Mouse (Mus musculus): Measurements from ENCODE around the gene Slc45a3. TPM values are rescaled to one million over a fixed set of nuclear protein-coding genes. Genes with fewer than 3 reads are reported as not detected.

Slc45a3 gene
- polyA plus RNA-seq (2012; fragmentation: generic; extraction: Trizol): 0.75 TPM
- long read RNA-seq, experiment 1: 0 reads
- long read RNA-seq, experiment 2, partial matches to known transcripts: 0 of 9 reads
- long read RNA-seq, experiment 2, other reads (novel, unspliced or antisense): 5 of 9 reads

GRCm38 (mm10) chr1:131962606-131963084 is at the start of gene Slc45a3:
TSS of gene Slc45a3 (plus strand) at chr1:131962967.
- no peaks in the 10 kb centered on the region for H3K36me3 ChIP-seq (ENCODE audit: control insufficient read depth, insufficient read depth)
- peak within 1 kb of the TSS; percentile 78 for H3ac ChIP-seq (ENCODE audit: control insufficient read depth, insufficient read length, low read depth)
- H3K79me2 ChIP-seq (ENCODE audit: control insufficient read depth, insufficient read depth): no peaks in the 10 kb centered on the region
- peaks cover 45% of the 10 kb centered on the region for H3K27me3 ChIP-seq (ENCODE audit: control insufficient read depth, insufficient read depth, insufficient read length)
- no peak for TF ChIP-seq MAX (IDR thresholded peaks at IDR 0.05)
- peak within 1 kb of the TSS; percentile 14 for H3K4me3 ChIP-seq (ENCODE audit: insufficient read depth, poor library complexity, severe bottlenecking)
- H3K79me3 ChIP-seq (ENCODE audit: low read depth): no peaks in the 10 kb centered on the region

GRCm38 (mm10) chr1:131917634-131918033 is 45.1 kb upstream of the Slc45a3 start:
- TF ChIP-seq MAX (IDR thresholded peaks at IDR 0.05) (no peak), FOSL1 (IDR thresholded peaks at IDR 0.05; ENCODE audit: insufficient read depth, low read length, poor library complexity, severe bottlenecking) (no peak), CTCF (IDR thresholded peaks at IDR 0.05; ENCODE audit: control insufficient read depth, insufficient read depth, insufficient read length) (no peak), MYOD1 (IDR thresholded peaks at IDR 0.05; ENCODE audit: control insufficient read depth, insufficient read length, low read depth) (no peak), CEBPB (IDR thresholded peaks at IDR 0.05; ENCODE audit: low read depth) (no peak), MYOG (IDR thresholded peaks at IDR 0.05; ENCODE audit: control insufficient read depth, extremely low read depth, insufficient read length) (no peak), USF1 (IDR thresholded peaks at IDR 0.05; ENCODE audit: low read depth) (no peak)
- no peak overlapping the region for H3ac ChIP-seq (ENCODE audit: control insufficient read depth, insufficient read length, low read depth)
- no peaks in the 10 kb centered on the region for H3K27me3 ChIP-seq (ENCODE audit: control insufficient read depth, insufficient read depth, insufficient read length)
- H3K79me2 ChIP-seq (ENCODE audit: control insufficient read depth, insufficient read depth): peaks cover 85% of the 10 kb centered on the region
- peaks cover 75% of the 10 kb centered on the region for H3K79me3 ChIP-seq (ENCODE audit: low read depth)
- peaks cover 80% of the 10 kb centered on the region for H3K36me3 ChIP-seq (ENCODE audit: control insufficient read depth, insufficient read depth)
- no peak overlapping the region for H3K4me3 ChIP-seq (ENCODE audit: insufficient read depth, poor library complexity, severe bottlenecking)

GRCm38 (mm10) chr1:131919052-131919451 is 43.7 kb upstream of the Slc45a3 start:
- peaks cover 71% of the 10 kb centered on the region for H3K79me2 ChIP-seq (ENCODE audit: control insufficient read depth, insufficient read depth)
- H3K79me3 ChIP-seq (ENCODE audit: low read depth): peaks cover 65% of the 10 kb centered on the region
- H3K4me3 ChIP-seq (ENCODE audit: insufficient read depth, poor library complexity, severe bottlenecking): no peak overlapping the region
- H3K27me3 ChIP-seq (ENCODE audit: control insufficient read depth, insufficient read depth, insufficient read length): no peaks in the 10 kb centered on the region
- TF ChIP-seq MYOD1 (IDR thresholded peaks at IDR 0.05; ENCODE audit: control insufficient read depth, insufficient read length, low read depth) (no peak), CEBPB (IDR thresholded peaks at IDR 0.05; ENCODE audit: low read depth) (no peak), FOSL1 (IDR thresholded peaks at IDR 0.05; ENCODE audit: insufficient read depth, low read length, poor library complexity, severe bottlenecking) (no peak), CTCF (IDR thresholded peaks at IDR 0.05; ENCODE audit: control insufficient read depth, insufficient read depth, insufficient read length) (no peak), MYOG (IDR thresholded peaks at IDR 0.05; ENCODE audit: control insufficient read depth, extremely low read depth, insufficient read length) (no peak), MAX (IDR thresholded peaks at IDR 0.05) (no peak)
- H3ac ChIP-seq (ENCODE audit: control insufficient read depth, insufficient read length, low read depth): no peak overlapping the region
- H3K36me3 ChIP-seq (ENCODE audit: control insufficient read depth, insufficient read depth): peaks cover 84% of the 10 kb centered on the region

GRCm38 (mm10) chr1:131922100-131922499 is 40.7 kb upstream of the Slc45a3 start:
- Histone ChIP-seq H3ac (ENCODE audit: control insufficient read depth, insufficient read length, low read depth) (no peak overlapping the region), H3K79me3 (ENCODE audit: low read depth) (peaks cover 41% of the 10 kb centered on the region), H3K27me3 (ENCODE audit: control insufficient read depth, insufficient read depth, insufficient read length) (no peaks in the 10 kb centered on the region), H3K4me3 (ENCODE audit: insufficient read depth, poor library complexity, severe bottlenecking) (no peak overlapping the region), H3K79me2 (ENCODE audit: control insufficient read depth, insufficient read depth) (peaks cover 41% of the 10 kb centered on the region), H3K36me3 (ENCODE audit: control insufficient read depth, insufficient read depth) (peaks cover 88% of the 10 kb centered on the region)
- no peak for TF ChIP-seq USF1 (IDR thresholded peaks at IDR 0.05; ENCODE audit: low read depth)
- no peak for TF ChIP-seq MAX (IDR thresholded peaks at IDR 0.05)
- TF ChIP-seq MYOD1 (IDR thresholded peaks at IDR 0.05; ENCODE audit: control insufficient read depth, insufficient read length, low read depth): no peak
- no peak for TF ChIP-seq FOSL1 (IDR thresholded peaks at IDR 0.05; ENCODE audit: insufficient read depth, low read length, poor library complexity, severe bottlenecking)
- TF ChIP-seq MYOG (IDR thresholded peaks at IDR 0.05; ENCODE audit: control insufficient read depth, extremely low read depth, insufficient read length): no peak
- no peak for TF ChIP-seq CEBPB (IDR thresholded peaks at IDR 0.05; ENCODE audit: low read depth)
- TF ChIP-seq CTCF (IDR thresholded peaks at IDR 0.05; ENCODE audit: control insufficient read depth, insufficient read depth, insufficient read length): no peak

GRCm38 (mm10) chr1:131933471-131933870 is 29.3 kb upstream of the Slc45a3 start:
- H3K27me3 ChIP-seq (ENCODE audit: control insufficient read depth, insufficient read depth, insufficient read length): no peaks in the 10 kb centered on the region
- H3K36me3 ChIP-seq (ENCODE audit: control insufficient read depth, insufficient read depth): peaks cover 82% of the 10 kb centered on the region
- TF ChIP-seq CEBPB (IDR thresholded peaks at IDR 0.05; ENCODE audit: low read depth) (no peak), FOSL1 (IDR thresholded peaks at IDR 0.05; ENCODE audit: insufficient read depth, low read length, poor library complexity, severe bottlenecking) (no peak), MAX (IDR thresholded peaks at IDR 0.05) (no peak), MYOG (IDR thresholded peaks at IDR 0.05; ENCODE audit: control insufficient read depth, extremely low read depth, insufficient read length) (no peak), CTCF (IDR thresholded peaks at IDR 0.05; ENCODE audit: control insufficient read depth, insufficient read depth, insufficient read length) (no peak), MYOD1 (IDR thresholded peaks at IDR 0.05; ENCODE audit: control insufficient read depth, insufficient read length, low read depth) (no peak), USF1 (IDR thresholded peaks at IDR 0.05; ENCODE audit: low read depth) (no peak)
- no peaks in the 10 kb centered on the region for H3K79me2 ChIP-seq (ENCODE audit: control insufficient read depth, insufficient read depth)
- no peak overlapping the region for H3ac ChIP-seq (ENCODE audit: control insufficient read depth, insufficient read length, low read depth)
- H3K79me3 ChIP-seq (ENCODE audit: low read depth): no peaks in the 10 kb centered on the region
- no peak overlapping the region for H3K4me3 ChIP-seq (ENCODE audit: insufficient read depth, poor library complexity, severe bottlenecking)
